Mouse (Mus musculus): ENCODE results near the gene Sox5.

Gene Sox5

DNA sequence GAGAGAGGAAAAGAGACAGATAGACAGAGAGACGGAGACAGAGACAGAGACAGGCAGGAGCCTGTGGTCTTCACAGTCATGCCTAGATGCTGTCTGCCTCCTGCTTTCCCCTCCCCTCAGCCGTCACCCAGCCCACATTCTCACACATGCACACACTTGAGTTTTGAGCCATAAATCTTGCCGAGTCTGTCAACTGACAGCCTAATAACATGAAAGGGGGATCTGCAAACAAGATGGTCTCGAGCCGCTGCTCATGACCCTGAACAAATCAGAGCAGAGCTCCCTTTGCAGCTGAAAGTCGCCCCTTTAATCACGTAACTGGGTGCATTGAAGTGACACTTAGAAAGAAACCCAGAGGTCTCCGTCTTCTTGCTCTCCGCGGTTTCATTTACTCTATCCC, 383.7 kb downstream of the Sox5 start:
- in situ Hi-C loops (cut with MboI; ENCODE audit: low pct_unique_long_range_greater_than_20kb in 1 of 2, low sequenced_read_pairs in 2 of 2, unreplicated experiment in 1 of 2) = no loop called here

DNA sequence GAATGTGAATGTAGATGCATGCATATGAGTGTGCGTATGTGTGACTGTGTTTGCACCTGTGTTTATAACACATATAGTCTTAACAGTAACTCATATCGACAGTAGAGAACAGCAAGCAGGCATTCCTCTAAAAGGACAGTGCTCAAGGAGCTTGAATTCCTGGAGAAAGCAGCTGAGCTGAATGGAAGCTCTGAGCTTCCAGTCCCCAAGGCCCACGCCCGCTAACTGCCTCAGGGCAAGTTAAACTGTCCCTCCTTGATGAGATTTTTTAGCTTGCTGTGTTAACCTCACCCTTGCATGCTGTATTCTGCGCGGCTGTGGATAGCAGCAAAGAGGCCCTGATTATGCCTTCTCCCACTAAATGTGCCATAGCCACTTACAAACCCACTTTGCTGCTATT, 388.6 kb downstream of the Sox5 start:
- in situ Hi-C loops (cut with MboI; ENCODE audit: low pct_unique_long_range_greater_than_20kb in 1 of 2, low sequenced_read_pairs in 2 of 2, unreplicated experiment in 1 of 2) = no loop called here

GRCm38 (mm10) chr6:144389333-144390054, 392.3 kb downstream of the Sox5 start:
- in situ Hi-C loops (cut with MboI; ENCODE audit: low pct_unique_long_range_greater_than_20kb in 1 of 2, low sequenced_read_pairs in 2 of 2, unreplicated experiment in 1 of 2) = no loop called here

DNA sequence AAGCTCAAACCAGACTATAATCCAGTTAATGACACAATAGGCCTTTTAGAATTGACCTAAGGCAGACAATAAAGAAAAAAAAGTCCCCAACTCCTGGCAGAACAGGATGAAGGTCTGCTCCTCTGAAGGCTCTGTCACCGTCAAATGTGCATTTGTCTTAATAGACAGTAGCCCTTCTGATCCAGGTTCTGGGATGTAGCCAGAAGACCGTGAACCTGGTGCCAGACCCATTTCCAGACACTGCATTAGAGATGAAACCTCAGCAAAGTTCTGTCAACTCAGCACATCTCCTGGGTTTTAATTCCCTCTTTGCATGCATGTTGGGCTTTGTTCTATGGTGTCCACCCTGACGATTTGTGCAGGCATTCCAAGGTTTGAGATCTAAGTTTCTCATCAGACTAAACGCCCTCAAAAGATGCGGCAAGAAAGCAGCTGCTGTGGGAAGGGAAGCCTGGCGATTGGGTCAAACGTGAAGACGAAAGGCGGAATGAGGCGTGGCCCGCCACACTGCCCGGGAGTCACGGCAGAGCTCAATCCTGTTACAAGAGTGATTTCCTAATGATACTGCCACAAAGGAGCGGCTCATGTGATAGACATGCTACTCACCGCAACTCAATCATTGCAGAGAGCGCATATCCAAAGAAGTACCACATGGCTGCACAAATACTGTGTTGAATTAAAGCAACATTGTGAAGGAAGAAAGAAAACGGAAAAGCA, 394.1 kb downstream of the Sox5 start:
- in situ Hi-C loops (cut with MboI; ENCODE audit: low pct_unique_long_range_greater_than_20kb in 1 of 2, low sequenced_read_pairs in 2 of 2, unreplicated experiment in 1 of 2) = no loop called here

DNA sequence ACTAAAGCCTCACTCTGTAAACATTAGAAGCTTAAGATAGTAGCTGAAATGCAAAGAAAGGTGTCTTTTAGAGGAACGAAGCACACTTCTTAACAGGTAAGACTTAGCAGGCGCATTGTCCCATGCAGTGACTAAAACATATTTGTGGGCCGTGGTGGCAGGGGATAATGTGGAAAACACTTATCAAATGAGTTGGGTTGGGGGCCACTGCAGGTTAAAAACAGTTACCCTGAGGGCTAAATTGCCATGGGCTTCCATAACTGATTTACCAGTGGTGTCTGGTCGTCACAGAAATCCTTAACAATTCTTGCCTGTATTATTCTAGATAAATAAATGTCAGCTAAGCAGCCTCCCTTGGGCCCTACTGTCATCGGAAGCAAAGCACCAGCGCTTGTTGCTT, 401.1 kb downstream of the Sox5 start:
- in situ Hi-C loops (cut with MboI; ENCODE audit: low pct_unique_long_range_greater_than_20kb in 1 of 2, low sequenced_read_pairs in 2 of 2, unreplicated experiment in 1 of 2) = no loop called here

DNA sequence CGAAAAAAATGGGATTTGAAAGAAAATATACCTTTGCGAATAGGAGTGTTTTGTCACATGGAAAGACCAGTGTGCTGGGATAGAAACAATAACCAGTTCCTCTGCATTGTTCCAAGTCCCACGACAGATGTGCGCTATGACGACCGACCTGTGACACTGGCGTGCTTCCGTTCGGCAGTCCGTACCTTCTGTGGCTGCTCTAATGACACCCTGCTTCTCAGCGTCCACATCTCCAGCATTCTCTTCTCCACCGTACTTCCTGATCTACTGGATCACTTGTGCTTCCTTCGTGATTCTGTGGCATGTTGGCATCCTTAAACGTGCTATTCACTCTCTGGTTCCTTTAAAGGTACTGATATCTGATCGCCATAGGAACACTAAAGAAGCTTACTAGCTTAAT, 401.6 kb downstream of the Sox5 start:
- in situ Hi-C loops (cut with MboI; ENCODE audit: low pct_unique_long_range_greater_than_20kb in 1 of 2, low sequenced_read_pairs in 2 of 2, unreplicated experiment in 1 of 2) = no loop called here

- in situ Hi-C loops (cut with MboI; ENCODE audit: low pct_unique_long_range_greater_than_20kb in 1 of 2, low sequenced_read_pairs in 2 of 2, unreplicated experiment in 1 of 2) = no loop called here
Measured at GRCm38 (mm10) chr6:144374810-144375209, 407.0 kb downstream of the Sox5 start.

DNA sequence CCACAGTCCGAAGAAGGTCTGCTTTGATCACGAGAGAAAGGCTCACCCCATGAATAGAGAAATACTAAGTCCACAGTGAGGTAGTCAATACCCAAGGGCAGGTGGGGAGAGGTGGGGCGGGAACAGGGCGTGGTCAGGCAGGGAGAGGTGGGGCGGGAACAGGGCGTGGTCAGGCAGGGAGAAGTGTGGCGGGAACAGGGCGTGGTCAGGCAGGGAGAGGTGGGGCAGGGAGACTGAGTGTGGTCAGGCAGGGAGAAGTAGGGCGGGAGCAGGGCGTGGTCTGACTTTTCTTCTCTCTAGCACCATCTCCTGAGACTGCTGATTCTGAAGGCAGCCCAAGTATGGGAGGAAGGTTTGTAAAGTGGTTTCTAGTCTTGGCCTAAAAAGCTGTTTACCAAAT, 411.1 kb downstream of the Sox5 start:
- in situ Hi-C loops (cut with MboI; ENCODE audit: low pct_unique_long_range_greater_than_20kb in 1 of 2, low sequenced_read_pairs in 2 of 2, unreplicated experiment in 1 of 2) = no loop called here

- in situ Hi-C loops (cut with MboI; ENCODE audit: low pct_unique_long_range_greater_than_20kb in 1 of 2, low sequenced_read_pairs in 2 of 2, unreplicated experiment in 1 of 2) = no loop called here
Measured at GRCm38 (mm10) chr6:144367626-144368077, 414.1 kb downstream of the Sox5 start.

DNA sequence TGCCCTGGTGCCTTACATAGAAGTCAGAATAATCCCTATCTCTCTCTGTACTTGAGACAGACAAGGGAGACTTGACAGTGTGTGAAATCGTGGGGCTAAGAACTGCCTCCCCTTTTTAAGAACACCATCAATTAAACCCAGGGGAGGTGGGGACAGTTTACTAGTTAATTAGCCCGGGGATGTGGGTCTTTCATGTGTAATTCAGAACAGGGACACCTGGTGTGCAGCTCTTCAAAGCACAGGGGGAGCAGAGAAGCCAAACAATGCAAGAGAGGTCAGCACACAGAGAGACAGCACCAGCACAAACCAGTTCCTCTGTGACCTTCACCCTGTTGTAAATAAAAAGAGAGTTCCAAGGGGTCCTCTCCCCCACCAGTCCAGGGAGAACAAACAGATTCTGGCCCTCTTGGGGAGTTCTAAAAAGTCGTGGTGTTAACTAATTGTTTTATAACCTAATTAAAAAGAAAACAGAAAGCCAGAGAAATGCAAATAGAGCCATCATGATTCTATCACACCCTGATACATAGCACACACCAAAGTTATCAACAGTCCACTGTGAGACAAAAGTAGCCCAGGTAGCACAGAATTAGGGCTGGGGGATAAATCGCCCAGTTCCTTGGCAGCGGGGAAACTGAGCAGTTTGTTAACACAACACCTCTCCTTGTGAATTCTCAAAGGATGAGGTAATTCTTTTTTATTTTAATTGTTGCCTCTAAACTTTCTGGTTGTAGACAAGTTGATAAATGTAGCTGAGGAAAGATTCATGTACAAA, 420.3 kb downstream of the Sox5 start:
- in situ Hi-C loops (cut with MboI; ENCODE audit: low pct_unique_long_range_greater_than_20kb in 1 of 2, low sequenced_read_pairs in 2 of 2, unreplicated experiment in 1 of 2) = no loop called here

DNA sequence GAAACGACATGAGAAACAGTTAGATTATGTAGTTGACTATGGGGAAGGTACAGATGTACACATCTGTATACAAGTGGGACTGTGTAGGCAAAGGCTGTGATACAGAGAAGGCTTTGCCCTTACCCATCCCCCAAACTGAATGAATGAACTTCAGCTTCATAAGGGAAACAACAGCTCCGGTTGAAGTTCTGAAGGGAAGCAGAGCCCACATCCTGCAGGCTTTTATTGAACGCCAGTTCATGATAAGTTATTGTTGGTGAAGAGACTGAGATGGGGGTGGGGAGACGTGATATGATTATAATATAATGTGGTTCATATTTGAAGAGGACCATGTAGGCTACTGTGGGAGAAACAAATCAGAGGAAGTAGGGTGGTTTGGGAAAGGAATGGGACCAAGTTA, 424.7 kb downstream of the Sox5 start:
- in situ Hi-C loops (cut with MboI; ENCODE audit: low pct_unique_long_range_greater_than_20kb in 1 of 2, low sequenced_read_pairs in 2 of 2, unreplicated experiment in 1 of 2) = no loop called here

DNA sequence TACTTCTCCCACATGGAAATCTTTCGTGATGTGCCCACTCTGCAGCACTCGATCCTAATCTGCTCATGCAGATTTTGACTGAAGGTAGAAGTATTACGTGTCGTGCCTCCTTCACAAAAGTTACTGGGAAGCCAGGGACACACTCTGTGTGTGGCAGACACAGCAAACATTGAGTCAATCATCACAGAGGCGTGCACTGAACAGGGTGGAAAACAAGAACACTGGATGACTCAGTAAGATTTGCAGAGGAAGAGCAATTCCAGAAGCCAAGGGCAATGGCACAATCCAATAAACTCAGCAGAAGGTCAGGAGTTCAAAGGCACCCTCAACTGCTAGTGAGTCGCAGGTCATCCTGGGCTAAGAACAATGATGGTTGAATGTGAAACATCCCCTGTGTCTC, 430.7 kb downstream of the Sox5 start:
- in situ Hi-C loops (cut with MboI; ENCODE audit: low pct_unique_long_range_greater_than_20kb in 1 of 2, low sequenced_read_pairs in 2 of 2, unreplicated experiment in 1 of 2) = no loop called here

- in situ Hi-C loops (cut with MboI; ENCODE audit: low pct_unique_long_range_greater_than_20kb in 1 of 2, low sequenced_read_pairs in 2 of 2, unreplicated experiment in 1 of 2) = loop anchor here in 1 of 2 experiments (10.0 kb wide), 1 partner anchor 151 kb away; no protein-coding TSS in a partner anchor
Measured at GRCm38 (mm10) chr6:144343338-144343737, 438.4 kb downstream of the Sox5 start.

DNA sequence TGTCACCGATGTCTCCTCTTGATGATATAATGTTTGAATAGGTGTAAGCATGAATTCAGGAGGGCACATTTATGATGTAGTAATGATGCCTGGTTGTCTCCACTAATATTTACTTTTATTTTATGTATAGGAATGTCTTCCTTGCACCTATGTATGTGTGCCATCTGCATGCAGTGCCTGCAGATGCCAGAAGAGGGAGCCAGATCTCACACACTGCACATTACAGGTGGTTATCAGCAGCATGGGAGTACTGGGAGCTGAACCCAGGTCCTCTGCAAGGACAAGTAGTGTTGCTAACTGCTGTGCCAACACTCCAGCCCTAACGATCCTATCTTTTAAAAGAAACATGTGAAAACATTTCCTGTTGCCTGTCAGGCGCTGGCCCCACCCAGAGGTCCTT, 442.2 kb downstream of the Sox5 start:
- in situ Hi-C loops (cut with MboI; ENCODE audit: low pct_unique_long_range_greater_than_20kb in 1 of 2, low sequenced_read_pairs in 2 of 2, unreplicated experiment in 1 of 2) = no loop called here

DNA sequence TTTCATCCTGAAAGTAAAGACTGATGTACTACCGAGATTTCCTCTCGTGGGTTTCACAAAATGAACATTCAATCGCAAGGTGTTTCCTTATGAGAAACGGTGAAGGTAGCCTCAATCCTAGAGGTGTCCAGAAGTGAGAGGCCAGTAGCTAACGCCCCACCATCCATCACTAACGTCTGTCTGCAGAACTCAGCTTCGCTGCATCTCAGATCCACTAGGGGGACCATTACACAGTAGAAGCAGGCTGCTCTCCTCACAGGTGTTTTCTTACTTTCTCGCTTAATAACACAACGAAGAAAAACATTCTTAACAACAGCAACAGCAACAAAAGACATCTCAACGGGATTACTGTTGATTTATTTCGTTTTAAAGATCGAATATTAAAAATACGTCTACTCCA, 442.8 kb downstream of the Sox5 start:
- in situ Hi-C loops (cut with MboI; ENCODE audit: low pct_unique_long_range_greater_than_20kb in 1 of 2, low sequenced_read_pairs in 2 of 2, unreplicated experiment in 1 of 2) = no loop called here

DNA sequence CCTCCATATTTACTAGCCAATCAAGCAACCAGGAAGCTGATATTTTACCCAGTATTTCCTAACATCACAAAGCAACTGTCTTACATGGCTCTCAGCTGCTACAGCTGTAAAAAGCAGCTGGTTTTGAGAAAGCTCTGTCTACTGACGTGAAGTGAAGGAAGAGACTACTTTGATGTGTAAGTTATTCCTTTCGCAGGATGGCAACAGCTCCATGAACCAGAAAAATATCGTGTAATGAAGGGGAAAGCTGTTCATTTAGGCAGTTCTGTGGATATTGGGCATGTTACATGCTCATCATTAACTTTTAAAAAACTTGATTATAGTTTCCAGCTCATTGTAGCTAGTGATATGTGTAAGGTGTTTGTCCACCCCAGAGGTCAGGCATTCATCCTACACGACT, 443.6 kb downstream of the Sox5 start:
- in situ Hi-C loops (cut with MboI; ENCODE audit: low pct_unique_long_range_greater_than_20kb in 1 of 2, low sequenced_read_pairs in 2 of 2, unreplicated experiment in 1 of 2) = no loop called here

DNA sequence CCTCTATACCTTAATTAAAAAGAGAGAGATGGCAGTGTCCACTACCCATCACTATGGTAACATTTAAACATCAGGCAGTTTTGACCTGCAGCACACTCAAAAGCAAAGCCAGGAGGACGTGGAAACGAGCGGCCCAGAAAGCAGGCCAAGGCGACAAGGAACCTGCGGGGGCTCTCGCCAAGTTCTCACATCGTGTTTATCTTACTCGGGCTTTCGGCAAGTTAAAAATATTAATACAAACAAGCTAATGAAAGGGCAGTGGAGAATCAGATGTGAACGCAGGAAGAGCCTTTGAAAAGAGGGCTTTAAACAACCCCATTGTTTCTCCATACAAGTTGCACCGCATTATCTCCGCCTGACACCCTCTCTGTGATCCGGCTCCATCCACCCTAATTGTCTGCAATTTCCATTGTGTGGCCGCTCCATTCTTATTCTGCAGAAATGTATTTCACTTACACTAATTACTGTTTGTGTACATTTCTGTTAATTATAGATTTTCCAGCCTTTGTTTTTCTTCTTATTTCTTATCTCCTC, 444.3 kb downstream of the Sox5 start:
- in situ Hi-C loops (cut with MboI; ENCODE audit: low pct_unique_long_range_greater_than_20kb in 1 of 2, low sequenced_read_pairs in 2 of 2, unreplicated experiment in 1 of 2) = no loop called here

DNA sequence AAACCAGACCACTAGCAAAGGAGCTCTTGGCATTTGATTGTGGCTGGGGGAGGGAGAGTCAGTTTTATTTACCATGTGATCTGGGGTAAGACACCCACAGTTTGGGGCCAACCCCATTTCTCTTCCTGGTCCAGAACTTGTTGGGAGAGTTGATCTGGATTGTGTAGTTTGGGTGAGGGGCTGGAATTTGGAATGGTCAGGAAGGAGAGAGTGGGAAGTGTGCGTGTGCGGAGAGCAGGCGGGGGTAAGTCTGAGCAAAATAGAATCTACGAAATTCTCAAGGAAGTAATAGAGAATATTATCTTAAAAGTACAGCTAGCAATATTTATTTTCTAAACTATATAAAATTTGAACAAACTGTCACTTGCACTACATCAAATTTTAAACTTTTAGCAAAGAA, 445.0 kb downstream of the Sox5 start:
- in situ Hi-C loops (cut with MboI; ENCODE audit: low pct_unique_long_range_greater_than_20kb in 1 of 2, low sequenced_read_pairs in 2 of 2, unreplicated experiment in 1 of 2) = no loop called here

GRCm38 (mm10) chr6:144333146-144333545, 448.6 kb downstream of the Sox5 start:
- in situ Hi-C loops (cut with MboI; ENCODE audit: low pct_unique_long_range_greater_than_20kb in 1 of 2, low sequenced_read_pairs in 2 of 2, unreplicated experiment in 1 of 2) = no loop called here
